Mouse (Mus musculus): ENCODE results near the gene St6gal1. TPM values are rescaled to one million over a fixed set of nuclear protein-coding genes. Genes with fewer than 3 reads are reported as not detected.

The St6gal1 gene
- polyA plus RNA-seq, 1 experiment: not detected

DNA sequence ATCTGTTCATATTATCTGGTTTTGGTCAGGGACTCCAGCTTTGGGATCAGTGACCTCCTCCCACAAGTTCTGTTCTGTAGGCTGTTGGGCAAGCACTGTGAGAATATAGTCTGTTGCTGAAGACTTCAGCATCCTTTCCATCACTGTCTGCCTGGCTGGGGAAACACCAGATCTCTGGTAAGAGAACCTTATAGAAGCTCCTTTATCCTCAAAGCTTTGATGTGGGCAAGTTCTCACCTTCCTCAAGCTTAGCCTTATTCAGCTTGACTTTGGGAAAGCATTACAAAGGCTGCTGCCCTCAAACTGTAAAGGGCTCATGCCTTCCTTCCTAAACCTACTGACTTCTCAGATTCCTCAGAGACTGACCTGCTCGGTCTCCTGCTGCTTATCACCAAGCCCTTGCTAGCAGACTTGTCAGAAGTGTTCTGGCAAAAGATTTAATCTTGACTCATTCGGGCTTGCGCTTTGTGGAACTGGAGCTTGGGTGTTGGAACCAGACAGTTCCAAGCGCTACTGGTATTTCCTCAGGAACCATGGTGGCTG, 83.5 kb downstream of the St6gal1 start:
- Histone ChIP-seq H3K4me3 (replicated peaks) (no peak overlapping the region), H3K4me1 (ENCODE audit: control insufficient read depth) (no peaks in the 10 kb centered on the region), H3K9me3 (ENCODE audit: control insufficient read depth, low read length) (no peaks in the 10 kb centered on the region), H3K36me3 (ENCODE audit: control insufficient read depth) (no peaks in the 10 kb centered on the region), H3K27me3 (ENCODE audit: control insufficient read depth) (no peaks in the 10 kb centered on the region)
- TF ChIP-seq TAL1 (IDR thresholded peaks at IDR 0.05; ENCODE audit: low read length): no peak
- no peak for TF ChIP-seq GATA1 (IDR thresholded peaks at IDR 0.05; ENCODE audit: low read length)

DNA sequence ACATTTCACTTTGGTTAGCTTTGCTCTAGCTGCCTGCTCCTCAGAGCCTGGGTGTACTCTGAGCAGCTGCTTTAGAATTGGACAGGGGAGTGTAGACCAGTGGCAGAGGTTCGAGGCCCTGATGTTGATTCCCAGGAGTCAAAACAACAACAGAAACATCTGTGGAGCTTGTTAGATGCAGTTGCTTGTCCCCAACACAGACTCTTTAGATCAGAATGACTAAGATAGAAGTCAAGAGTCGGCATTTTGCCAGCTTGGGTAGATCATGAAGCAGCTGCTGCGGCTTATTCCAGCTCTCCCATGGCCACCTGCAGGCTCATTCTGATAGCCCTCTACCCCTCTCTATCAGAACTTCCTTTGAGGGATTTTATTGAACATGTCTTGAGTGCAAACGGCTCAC, 84.5 kb downstream of the St6gal1 start:
- TF ChIP-seq TAL1 (IDR thresholded peaks at IDR 0.05; ENCODE audit: low read length): no peak
- TF ChIP-seq GATA1 (IDR thresholded peaks at IDR 0.05; ENCODE audit: low read length): no peak
- no peaks in the 10 kb centered on the region for H3K4me1 ChIP-seq (ENCODE audit: control insufficient read depth)
- H3K27me3 ChIP-seq (ENCODE audit: control insufficient read depth): no peaks in the 10 kb centered on the region
- H3K4me3 ChIP-seq (replicated peaks): no peak overlapping the region
- H3K9me3 ChIP-seq (ENCODE audit: control insufficient read depth, low read length): no peaks in the 10 kb centered on the region
- no peaks in the 10 kb centered on the region for H3K36me3 ChIP-seq (ENCODE audit: control insufficient read depth)

DNA sequence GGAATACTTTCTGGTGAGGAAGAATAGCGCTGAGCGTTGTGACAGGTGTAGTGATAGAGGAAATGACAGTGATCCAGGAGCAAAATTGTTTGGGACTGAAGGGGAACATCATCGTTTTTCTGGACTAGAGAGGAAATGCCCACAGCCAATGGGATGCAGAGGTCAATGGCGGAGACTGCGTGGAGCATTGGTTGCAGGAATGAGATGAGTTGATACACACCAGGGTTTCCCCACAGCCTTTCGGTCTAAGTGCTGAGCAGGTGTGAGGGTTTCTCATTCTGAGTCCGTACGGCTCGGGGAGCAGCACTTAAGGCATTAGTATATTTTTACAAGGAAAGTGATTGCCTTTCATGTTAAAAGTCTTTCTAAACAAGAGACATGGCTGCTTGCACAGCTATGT, 88.1 kb downstream of the St6gal1 start:
- no peaks in the 10 kb centered on the region for H3K4me1 ChIP-seq (ENCODE audit: control insufficient read depth)
- TF ChIP-seq TAL1 (IDR thresholded peaks at IDR 0.05; ENCODE audit: low read length) (no peak), GATA1 (IDR thresholded peaks at IDR 0.05; ENCODE audit: low read length) (no peak)
- H3K27me3 ChIP-seq (ENCODE audit: control insufficient read depth): no peaks in the 10 kb centered on the region
- H3K9me3 ChIP-seq (ENCODE audit: control insufficient read depth, low read length): no peaks in the 10 kb centered on the region; the same call in 1 of the 2 replicates
- H3K36me3 ChIP-seq (ENCODE audit: control insufficient read depth): no peaks in the 10 kb centered on the region
- no peak overlapping the region for H3K4me3 ChIP-seq (replicated peaks)

DNA sequence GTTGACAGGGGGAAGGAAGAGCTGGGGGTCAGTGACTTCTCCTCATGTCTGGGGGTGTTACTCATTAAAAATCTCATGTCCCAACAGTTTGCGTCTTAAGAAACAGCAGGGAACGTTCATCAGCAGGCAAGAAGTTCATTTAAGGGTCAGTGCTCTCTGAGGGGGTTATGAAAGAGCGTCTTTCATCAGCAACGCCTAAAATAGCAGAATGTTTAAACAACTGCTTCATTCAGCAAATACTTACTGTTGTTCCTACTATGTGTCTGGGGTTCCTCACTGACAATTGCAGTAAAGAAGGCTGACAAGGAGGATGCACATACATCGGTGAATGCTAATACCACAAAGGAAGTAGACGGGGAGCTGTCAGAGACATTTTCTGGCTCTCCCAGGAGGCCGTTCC, 90.2 kb downstream of the St6gal1 start:
- no peak overlapping the region for H3K4me3 ChIP-seq (replicated peaks)
- no peaks in the 10 kb centered on the region for H3K27me3 ChIP-seq (ENCODE audit: control insufficient read depth)
- H3K4me1 ChIP-seq (ENCODE audit: control insufficient read depth): no peaks in the 10 kb centered on the region
- TF ChIP-seq TAL1 (IDR thresholded peaks at IDR 0.05; ENCODE audit: low read length): no peak
- TF ChIP-seq GATA1 (IDR thresholded peaks at IDR 0.05; ENCODE audit: low read length): no peak
- peaks cover 2% of the 10 kb centered on the region; the same call in 1 of the 2 replicates for H3K36me3 ChIP-seq (ENCODE audit: control insufficient read depth)
- H3K9me3 ChIP-seq (ENCODE audit: control insufficient read depth, low read length): no peaks in the 10 kb centered on the region; the same call in 1 of the 2 replicates

DNA sequence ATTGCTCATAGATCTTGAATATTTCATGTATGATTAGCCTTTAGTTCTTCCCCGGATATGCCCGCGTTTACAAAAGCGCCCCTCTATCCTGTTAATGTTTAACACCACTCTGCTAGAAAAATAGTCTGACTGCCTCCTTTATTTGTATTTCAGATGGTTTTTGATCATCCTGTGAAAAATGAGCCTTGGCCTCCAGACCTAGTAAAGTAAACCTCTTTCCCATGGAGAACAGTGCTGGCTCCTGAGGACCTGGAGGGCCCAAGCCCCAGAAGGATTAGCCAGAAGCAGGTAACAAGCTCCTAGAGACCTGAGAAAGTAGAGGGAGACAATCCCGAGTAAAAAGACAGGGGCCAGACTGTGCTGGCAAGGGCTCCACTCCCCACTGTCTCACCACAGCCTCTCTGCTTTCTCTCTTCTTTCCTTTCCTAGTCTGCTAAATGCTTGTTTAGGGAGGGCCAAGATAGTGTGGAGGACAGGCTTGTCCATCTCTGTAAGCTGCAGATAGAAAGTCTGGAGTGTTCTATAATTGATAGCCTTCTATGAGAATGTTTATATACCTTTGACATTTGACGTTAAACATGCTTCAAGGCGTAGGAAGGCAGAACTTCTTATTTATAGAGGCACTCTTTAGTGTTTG, 93.0 kb downstream of the St6gal1 start:
- peaks cover 2% of the 10 kb centered on the region; the same call in 1 of the 2 replicates for H3K36me3 ChIP-seq (ENCODE audit: control insufficient read depth)
- H3K4me3 ChIP-seq (replicated peaks): no peak overlapping the region
- no peak for TF ChIP-seq TAL1 (IDR thresholded peaks at IDR 0.05; ENCODE audit: low read length)
- no peak for TF ChIP-seq GATA1 (IDR thresholded peaks at IDR 0.05; ENCODE audit: low read length)

DNA sequence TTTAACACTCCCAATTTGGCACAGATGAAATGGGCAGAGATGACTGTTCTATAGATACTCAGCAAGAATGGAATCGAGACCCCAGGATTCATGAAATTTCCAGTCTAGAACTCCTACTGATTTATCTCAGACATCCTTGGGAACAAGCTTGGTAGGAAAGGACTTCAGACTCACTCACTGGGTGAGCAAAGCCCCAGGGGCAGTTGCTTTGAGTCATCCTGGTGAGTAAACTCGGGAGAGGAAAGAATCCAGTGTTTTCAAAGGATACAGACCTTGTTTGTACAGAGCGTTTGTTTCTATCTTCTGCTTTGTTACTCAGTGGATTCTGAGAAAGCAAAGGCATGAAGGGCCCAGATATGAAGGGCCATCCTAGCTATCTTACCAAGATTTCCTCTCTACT, 95.5 kb downstream of the St6gal1 start:
- Histone ChIP-seq H3K36me3 (ENCODE audit: control insufficient read depth) (peaks cover 2% of the 10 kb centered on the region; the same call in 1 of the 2 replicates), H3K9me3 (ENCODE audit: control insufficient read depth, low read length) (no peaks in the 10 kb centered on the region; the same call in 1 of the 2 replicates), H3K4me3 (replicated peaks) (no peak overlapping the region), H3K4me1 (ENCODE audit: control insufficient read depth) (no peaks in the 10 kb centered on the region), H3K27me3 (ENCODE audit: control insufficient read depth) (no peaks in the 10 kb centered on the region)
- TF ChIP-seq TAL1 (IDR thresholded peaks at IDR 0.05; ENCODE audit: low read length) (no peak), GATA1 (IDR thresholded peaks at IDR 0.05; ENCODE audit: low read length) (no peak)

More for the DNA sequence above, 93.0 kb downstream of the St6gal1 start:
- no peaks in the 10 kb centered on the region for H3K4me1 ChIP-seq (ENCODE audit: control insufficient read depth)
- no peaks in the 10 kb centered on the region for H3K27me3 ChIP-seq (ENCODE audit: control insufficient read depth)
- no peaks in the 10 kb centered on the region; the same call in 1 of the 2 replicates for H3K9me3 ChIP-seq (ENCODE audit: control insufficient read depth, low read length)

DNA sequence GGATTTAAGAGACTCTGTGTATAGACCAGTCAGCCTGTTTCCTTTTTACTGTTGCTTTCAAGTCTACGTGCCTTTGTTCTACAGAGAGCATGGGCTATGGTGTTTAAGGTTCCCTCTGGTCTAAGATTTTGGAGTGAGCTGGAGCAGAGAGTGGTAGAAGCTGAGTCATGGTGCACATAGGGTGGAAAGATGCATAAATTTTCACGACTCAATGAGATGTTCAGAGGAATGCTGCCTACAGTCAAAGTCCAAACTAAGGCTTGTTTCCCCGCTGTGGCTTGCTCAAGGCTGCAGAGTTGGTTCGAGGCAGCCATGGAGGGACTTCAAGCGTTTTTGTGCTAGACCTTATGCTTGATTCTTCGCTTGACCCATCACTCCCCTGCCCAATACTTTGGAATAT, 96.0 kb downstream of the St6gal1 start:
- H3K4me1 ChIP-seq (ENCODE audit: control insufficient read depth): no peaks in the 10 kb centered on the region
- peaks cover 2% of the 10 kb centered on the region; the same call in 1 of the 2 replicates for H3K36me3 ChIP-seq (ENCODE audit: control insufficient read depth)
- TF ChIP-seq TAL1 (IDR thresholded peaks at IDR 0.05; ENCODE audit: low read length) (no peak), GATA1 (IDR thresholded peaks at IDR 0.05; ENCODE audit: low read length) (no peak)
- H3K4me3 ChIP-seq (replicated peaks): no peak overlapping the region
- no peaks in the 10 kb centered on the region; the same call in 1 of the 2 replicates for H3K9me3 ChIP-seq (ENCODE audit: control insufficient read depth, low read length)
- H3K27me3 ChIP-seq (ENCODE audit: control insufficient read depth): no peaks in the 10 kb centered on the region

DNA sequence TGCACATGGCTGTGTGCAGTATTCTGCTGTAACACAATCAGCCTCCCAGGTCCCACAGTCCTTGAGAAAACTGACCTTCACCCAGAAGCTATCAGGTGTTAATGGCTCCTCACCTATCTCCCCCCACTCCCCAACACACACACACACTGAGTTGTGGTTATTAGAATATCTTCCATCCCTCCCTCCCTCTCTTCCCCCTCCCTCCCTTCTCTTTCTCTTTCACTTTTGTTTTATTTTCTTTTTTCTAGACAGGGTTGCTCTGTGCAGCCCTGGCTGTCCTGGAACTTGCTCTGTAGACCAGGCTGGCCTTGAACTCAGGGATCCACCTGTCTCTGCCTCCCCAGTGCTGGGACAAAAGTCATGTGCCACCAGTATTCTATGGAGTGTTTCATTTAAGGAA, 97.9 kb downstream of the St6gal1 start:
- no peak overlapping the region for H3K4me3 ChIP-seq (replicated peaks)

DNA sequence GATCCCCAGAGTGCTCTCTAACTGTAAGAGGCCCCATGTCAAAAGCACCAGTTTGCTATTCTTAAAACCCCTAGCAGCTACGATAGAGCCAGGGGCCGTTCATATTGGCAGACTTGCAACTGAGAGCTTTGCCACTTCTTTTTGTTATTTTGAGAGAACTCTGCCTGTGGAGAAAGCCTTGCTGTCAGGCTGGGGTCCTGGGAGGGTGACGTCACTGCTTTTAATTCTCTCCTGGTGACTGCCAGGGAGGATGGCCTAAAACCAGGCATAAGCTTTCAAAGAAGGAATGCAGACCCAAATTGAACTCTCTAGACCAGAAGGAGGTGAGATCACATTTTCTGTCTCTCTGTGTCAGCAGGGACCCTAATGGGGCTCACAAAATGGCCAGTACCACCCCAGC, 99.4 kb downstream of the St6gal1 start:
- Histone ChIP-seq H3K27me3 (ENCODE audit: control insufficient read depth) (no peaks in the 10 kb centered on the region), H3K36me3 (ENCODE audit: control insufficient read depth) (no peaks in the 10 kb centered on the region; the same call in 1 of the 2 replicates), H3K9me3 (ENCODE audit: control insufficient read depth, low read length) (no peaks in the 10 kb centered on the region), H3K4me1 (ENCODE audit: control insufficient read depth) (no peaks in the 10 kb centered on the region), H3K4me3 (replicated peaks) (no peak overlapping the region)
- no peak for TF ChIP-seq GATA1 (IDR thresholded peaks at IDR 0.05; ENCODE audit: low read length)
- no peak for TF ChIP-seq TAL1 (IDR thresholded peaks at IDR 0.05; ENCODE audit: low read length)

More for the DNA sequence above, 97.9 kb downstream of the St6gal1 start:
- Histone ChIP-seq H3K27me3 (ENCODE audit: control insufficient read depth) (no peaks in the 10 kb centered on the region), H3K9me3 (ENCODE audit: control insufficient read depth, low read length) (no peaks in the 10 kb centered on the region), H3K36me3 (ENCODE audit: control insufficient read depth) (peaks cover 2% of the 10 kb centered on the region; the same call in 1 of the 2 replicates), H3K4me1 (ENCODE audit: control insufficient read depth) (no peaks in the 10 kb centered on the region)
- TF ChIP-seq TAL1 (IDR thresholded peaks at IDR 0.05; ENCODE audit: low read length) (no peak), GATA1 (IDR thresholded peaks at IDR 0.05; ENCODE audit: low read length) (no peak)

All from erythroblast, embryonic 14.5 days (primary cell).